Mouse (Mus musculus) neural tube, embryonic 15.5 days (tissue): ENCODE data around the gene Gm14214. TPM values are rescaled to one million over a fixed set of nuclear protein-coding genes. Genes with fewer than 3 reads are reported as not detected.

ENCODE experiments used
- ATAC-seq: fragments of 200-750 bp; cut with Nextera tagmentation; 2 replicates; pipeline ENCODE4 v1.8.0; 2017; ENCODE audit warnings: mild to moderate bottlenecking, moderate TSS enrichment, moderate library complexity; ENCODE audit not compliant: low FRiP score
- H3K27ac ChIP-seq: fragments of 300-500 bp; sonication (generic); replicated peaks from 2 replicates; pipeline ENCODE4 v1.5.1; 2015; ENCODE audit warnings: mild to moderate bottlenecking, inconsistent platforms
- H3K27me3 ChIP-seq: fragments of 300-500 bp; sonication (generic); replicated peaks from 2 replicates; pipeline ENCODE4 v1.6.1; 2015; ENCODE audit warnings: inconsistent platforms
- H3K36me3 ChIP-seq: fragments of 300-500 bp; sonication (generic); 2 replicates; pipeline ENCODE4 v1.6.1; 2015; ENCODE audit warnings: inconsistent platforms
- H3K4me1 ChIP-seq: fragments of 300-500 bp; sonication (generic); 2 replicates; pipeline ENCODE4 v1.6.1; 2015; ENCODE audit warnings: inconsistent platforms
- H3K4me2 ChIP-seq: fragments of 300-500 bp; sonication (generic); 2 replicates; pipeline ENCODE4 v1.6.1; 2015; ENCODE audit warnings: inconsistent platforms, mild to moderate bottlenecking, moderate library complexity
- H3K4me3 ChIP-seq: fragments of 300-500 bp; sonication (generic); replicated peaks from 2 replicates; pipeline ENCODE4 v1.5.1; 2015; ENCODE audit warnings: mild to moderate bottlenecking, inconsistent platforms
- H3K9ac ChIP-seq: fragments of 300-500 bp; sonication (generic); replicated peaks from 2 replicates; pipeline ENCODE4 v1.6.1; 2015; ENCODE audit warnings: mild to moderate bottlenecking, inconsistent platforms
- H3K9me3 ChIP-seq: fragments of 300-500 bp; sonication (generic); replicated peaks from 2 replicates; pipeline ENCODE4 v1.6.1; 2016; ENCODE audit warnings: inconsistent platforms
- WGBS: fragments of 180-500 bp; shearing (Covaris S2); methylation state at CpG from one replicate; pipeline ENCODE4 v1.1.7; 2015; ENCODE audit warnings: mixed read lengths; 5-methylcytosine and 5-hydroxymethylcytosine counted together
- polyA plus RNA-seq: library from polyadenylated mRNA; unstranded; fragments of >200 nt; fragmentation: Nextera tagmentation; extraction: Ambion mirVana; gene quantifications from 2 replicates; pipeline ENCODE4 v1.2.1, GENCODE M21; 2015

Gene Gm14214
- polyA plus RNA-seq, 1 experiment from 2014 or later: not detected

GRCm38 (mm10) chr2:154771604-154772003 is 1.8 kb upstream of the Gm14214 start:
- no peak overlapping the region for H3K4me2 ChIP-seq
- WGBS: 68% methylated on average over 8 of the region's 8 CpGs
- H3K4me3 ChIP-seq: no peak overlapping the region
- H3K9ac ChIP-seq: no peak overlapping the region
- H3K4me1 ChIP-seq: 0 out of 2 replicates have a peak, but pooled peaks cover 4% of the 10 kb centered on the region
- no peak for ATAC-seq
- no peaks in the 10 kb centered on the region for H3K9me3 ChIP-seq
- H3K36me3 ChIP-seq: no peaks in the 10 kb centered on the region
- H3K27ac ChIP-seq: no peak overlapping the region
- no peaks in the 10 kb centered on the region for H3K27me3 ChIP-seq

- peaks cover 9% of the 10 kb centered on the region; the same call in 1 of the 2 replicates for H3K4me1 ChIP-seq
- H3K36me3 ChIP-seq: no peaks in the 10 kb centered on the region
- no peak overlapping the region for H3K4me3 ChIP-seq
- H3K9me3 ChIP-seq: no peaks in the 10 kb centered on the region
- no peak overlapping the region for H3K9ac ChIP-seq
- no peak overlapping the region for H3K27ac ChIP-seq
- no peak for ATAC-seq
- no peaks in the 10 kb centered on the region for H3K27me3 ChIP-seq
- H3K4me2 ChIP-seq: no peak overlapping the region
- WGBS: 92% methylated on average over 6 of the region's 6 CpGs
These were observed 2.8 kb downstream of the Gm14214 start for GRCm38 (mm10) chr2:154767051-154767450.

GRCm38 (mm10) chr2:154765554-154766008 is 4.2 kb downstream of the Gm14214 start:
- H3K4me2 ChIP-seq: no peak overlapping the region
- H3K9me3 ChIP-seq: no peaks in the 10 kb centered on the region
- WGBS: 71% methylated on average over 8 of the region's 8 CpGs
- H3K4me1 ChIP-seq: peaks cover 9% of the 10 kb centered on the region; the same call in 1 of the 2 replicates
- H3K27ac ChIP-seq: no peak overlapping the region
- H3K9ac ChIP-seq: no peak overlapping the region
- ATAC-seq: no peak
- no peaks in the 10 kb centered on the region for H3K27me3 ChIP-seq
- no peaks in the 10 kb centered on the region for H3K36me3 ChIP-seq
- no peak overlapping the region for H3K4me3 ChIP-seq

GRCm38 (mm10) chr2:154764828-154765497 is 4.9 kb downstream of the Gm14214 start:
- H3K27ac ChIP-seq: no peak overlapping the region
- H3K4me3 ChIP-seq: no peak overlapping the region
- no peak overlapping the region for H3K9ac ChIP-seq
- H3K9me3 ChIP-seq: no peaks in the 10 kb centered on the region
- H3K27me3 ChIP-seq: no peaks in the 10 kb centered on the region
- no peak overlapping the region for H3K4me2 ChIP-seq
- peaks cover 9% of the 10 kb centered on the region; the same call in 1 of the 2 replicates for H3K4me1 ChIP-seq
- no peaks in the 10 kb centered on the region for H3K36me3 ChIP-seq
- ATAC-seq: no peak
- WGBS: 84% methylated on average over 9 of the region's 9 CpGs

- 65% methylated on average over 3 of the region's 3 CpGs for WGBS
- no peak overlapping the region for H3K27ac ChIP-seq
- no peak overlapping the region for H3K4me2 ChIP-seq
- no peaks in the 10 kb centered on the region for H3K36me3 ChIP-seq
- no peaks in the 10 kb centered on the region for H3K9me3 ChIP-seq
- no peak overlapping the region for H3K9ac ChIP-seq
- no peaks in the 10 kb centered on the region for H3K27me3 ChIP-seq
- ATAC-seq: no peak
- no peak overlapping the region for H3K4me3 ChIP-seq
- H3K4me1 ChIP-seq: peaks cover 5% of the 10 kb centered on the region; the same call in 1 of the 2 replicates
These were observed 6.6 kb downstream of the Gm14214 start for GRCm38 (mm10) chr2:154763226-154763625.

- no peak overlapping the region for H3K9ac ChIP-seq
- H3K27ac ChIP-seq: no peak overlapping the region
- no peak overlapping the region for H3K4me3 ChIP-seq
- 80% methylated on average over 1 of the region's 1 CpGs for WGBS
- no peaks in the 10 kb centered on the region for H3K27me3 ChIP-seq
- H3K4me1 ChIP-seq: peaks cover 5% of the 10 kb centered on the region; the same call in 1 of the 2 replicates
- H3K9me3 ChIP-seq: no peaks in the 10 kb centered on the region
- no peak overlapping the region for H3K4me2 ChIP-seq
- no peak for ATAC-seq
- no peaks in the 10 kb centered on the region for H3K36me3 ChIP-seq
These were observed 11.4 kb downstream of the Gm14214 start for GRCm38 (mm10) chr2:154758454-154758853.

- Histone ChIP-seq H3K27me3 (no peaks in the 10 kb centered on the region), H3K4me1 (no peaks in the 10 kb centered on the region), H3K4me3 (no peak overlapping the region), H3K4me2 (no peak overlapping the region), H3K9ac (no peak overlapping the region), H3K36me3 (no peaks in the 10 kb centered on the region), H3K27ac (no peak overlapping the region), H3K9me3 (no peaks in the 10 kb centered on the region)
- 62% methylated on average over 5 of the region's 5 CpGs for WGBS
- no peak for ATAC-seq
These were observed 12.1 kb downstream of the Gm14214 start for GRCm38 (mm10) chr2:154757691-154758090.

- 69% methylated on average over 6 of the region's 6 CpGs for WGBS
- no peaks in the 10 kb centered on the region for H3K27me3 ChIP-seq
- no peak overlapping the region for H3K9ac ChIP-seq
- H3K4me3 ChIP-seq: no peak overlapping the region
- 0 out of 2 replicates have a peak, but pooled peaks cover 3% of the 10 kb centered on the region for H3K4me1 ChIP-seq
- no peak overlapping the region for H3K4me2 ChIP-seq
- H3K9me3 ChIP-seq: no peaks in the 10 kb centered on the region
- H3K36me3 ChIP-seq: no peaks in the 10 kb centered on the region
- ATAC-seq: no peak
- H3K27ac ChIP-seq: no peak overlapping the region
These were observed 14.0 kb downstream of the Gm14214 start for GRCm38 (mm10) chr2:154755791-154756190.

- H3K27me3 ChIP-seq: no peaks in the 10 kb centered on the region
- H3K4me2 ChIP-seq: no peak overlapping the region
- H3K4me3 ChIP-seq: no peak overlapping the region
- no peak for ATAC-seq
- H3K27ac ChIP-seq: no peak overlapping the region
- no peaks in the 10 kb centered on the region for H3K9me3 ChIP-seq
- no peak overlapping the region for H3K9ac ChIP-seq
- H3K4me1 ChIP-seq: peaks cover 15% of the 10 kb centered on the region
- H3K36me3 ChIP-seq: no peaks in the 10 kb centered on the region
- WGBS: 86% methylated on average over 2 of the region's 2 CpGs
These were observed 15.7 kb downstream of the Gm14214 start for GRCm38 (mm10) chr2:154754068-154754560.

GRCm38 (mm10) chr2:154751924-154752323 is 17.9 kb downstream of the Gm14214 start:
- no peak for ATAC-seq
- 47% methylated on average over 8 of the region's 8 CpGs for WGBS
- H3K4me2 ChIP-seq: no peak overlapping the region
- no peaks in the 10 kb centered on the region for H3K36me3 ChIP-seq
- no peaks in the 10 kb centered on the region for H3K27me3 ChIP-seq
- H3K4me1 ChIP-seq: peaks cover 18% of the 10 kb centered on the region
- H3K4me3 ChIP-seq: no peak overlapping the region
- no peak overlapping the region for H3K9ac ChIP-seq
- H3K27ac ChIP-seq: no peak overlapping the region
- H3K9me3 ChIP-seq: no peaks in the 10 kb centered on the region

GRCm38 (mm10) chr2:154749046-154750036 is 20.5 kb downstream of the Gm14214 start:
- 27% methylated on average over 23 of the region's 23 CpGs for WGBS
- Histone ChIP-seq H3K27me3 (no peaks in the 10 kb centered on the region), H3K9ac (no peak overlapping the region), H3K27ac (peak overlapping the region; percentile 62), H3K4me3 (no peak overlapping the region), H3K4me1 (peaks cover 18% of the 10 kb centered on the region), H3K9me3 (no peaks in the 10 kb centered on the region), H3K4me2 (peak overlapping the region; percentile 33), H3K36me3 (no peaks in the 10 kb centered on the region)
- ATAC-seq: peak; percentile 80; the same call in 1 of the 2 replicates
